Mouse (Mus musculus) lung, embryonic 16.5 days (tissue): ENCODE measurements around the gene 2810006K23Rik. TPM values are rescaled to one million over a fixed set of nuclear protein-coding genes. Genes with fewer than 3 reads are reported as not detected.

Source experiments
- ATAC-seq: fragments of 200-750 bp; cut with Nextera tagmentation; 2 replicates; pipeline ENCODE4 v1.8.0; 2017; ENCODE audit warnings: low read depth, mild to moderate bottlenecking, moderate library complexity
- H3K27ac ChIP-seq: fragments of 300-500 bp; sonication (generic); 2 replicates; pipeline ENCODE4 v1.5.1; 2014; ENCODE audit warnings: mild to moderate bottlenecking, control low read depth, low read length
- H3K27me3 ChIP-seq: fragments of 300-500 bp; sonication (generic); 2 replicates; pipeline ENCODE4 v1.6.1; 2014; ENCODE audit warnings: low read depth, low read length, mixed read lengths; ENCODE audit not compliant: control insufficient read depth, insufficient read depth
- H3K36me3 ChIP-seq: fragments of 300-500 bp; sonication (generic); 2 replicates; pipeline ENCODE4 v1.6.1; 2014; ENCODE audit warnings: low read length; ENCODE audit not compliant: control insufficient read depth, insufficient read depth
- H3K4me1 ChIP-seq: fragments of 300-500 bp; sonication (generic); replicated peaks from 2 replicates; pipeline ENCODE4 v1.6.1; 2014; ENCODE audit warnings: low read length, mixed read lengths; ENCODE audit not compliant: control insufficient read depth, insufficient read depth
- H3K4me2 ChIP-seq: fragments of 300-500 bp; sonication (generic); 2 replicates; pipeline ENCODE4 v1.6.1; 2014; ENCODE audit warnings: low read depth, low read length, control low read depth
- H3K4me3 ChIP-seq: fragments of 300-500 bp; sonication (generic); 2 replicates; pipeline ENCODE4 v1.5.1; 2014; ENCODE audit warnings: mild to moderate bottlenecking, low read length, control low read depth
- H3K9ac ChIP-seq: fragments of 300-500 bp; sonication (generic); 2 replicates; pipeline ENCODE4 v1.6.1; 2014; ENCODE audit warnings: low read length, control low read depth
- H3K9me3 ChIP-seq: fragments of 300-500 bp; sonication (generic); 2 replicates; pipeline ENCODE4 v1.6.1; 2016; ENCODE audit warnings: low read length; ENCODE audit not compliant: control insufficient read depth
- WGBS: fragments of 180-500 bp; shearing (Covaris S2); extraction: QIAGEN DNeasy Blood & Tissue Kit; methylation state at CpG from one replicate; pipeline ENCODE4 v1.1.7; 2014; 5-methylcytosine and 5-hydroxymethylcytosine counted together
- polyA plus RNA-seq: library from polyadenylated mRNA; unstranded; fragments of >200 nt; fragmentation: Nextera tagmentation; extraction: Ambion mirVana; gene quantifications from 2 replicates; pipeline ENCODE4 v1.2.1, GENCODE M21; 2015

2810006K23Rik gene
- polyA plus RNA-seq, 1 experiment from 2014 or later, result 18.1 TPM

DNA sequence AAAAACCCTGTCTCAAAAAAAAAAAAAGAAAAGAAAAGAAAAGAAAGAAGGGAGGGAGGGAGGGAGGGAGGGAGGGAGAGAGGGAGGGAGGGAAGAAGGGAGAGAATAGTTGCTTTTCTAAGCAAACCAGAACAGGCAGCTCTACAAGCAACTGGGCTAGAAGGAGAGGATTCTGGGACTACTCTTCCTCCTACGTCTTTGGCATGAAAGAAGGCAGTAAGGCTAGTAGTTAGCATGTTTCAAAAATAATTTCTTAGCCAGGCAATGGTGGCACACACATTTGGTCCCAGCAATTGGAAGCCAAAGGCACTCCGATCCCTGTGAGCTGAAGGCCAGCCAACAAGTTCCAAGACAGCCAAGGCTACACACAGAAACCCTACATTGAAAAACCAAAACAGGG is 37.9 kb downstream of the 2810006K23Rik start:
- Histone ChIP-seq H3K9me3 (no peaks in the 10 kb centered on the region), H3K4me2 (no peak overlapping the region), H3K4me3 (no peak overlapping the region), H3K4me1 (no peaks in the 10 kb centered on the region), H3K9ac (no peak overlapping the region), H3K27me3 (no peaks in the 10 kb centered on the region), H3K27ac (no peak overlapping the region), H3K36me3 (peaks cover 11% of the 10 kb centered on the region)
- no peak for ATAC-seq
- WGBS, result 94% methylated on average over 2 of the region's 2 CpGs

DNA sequence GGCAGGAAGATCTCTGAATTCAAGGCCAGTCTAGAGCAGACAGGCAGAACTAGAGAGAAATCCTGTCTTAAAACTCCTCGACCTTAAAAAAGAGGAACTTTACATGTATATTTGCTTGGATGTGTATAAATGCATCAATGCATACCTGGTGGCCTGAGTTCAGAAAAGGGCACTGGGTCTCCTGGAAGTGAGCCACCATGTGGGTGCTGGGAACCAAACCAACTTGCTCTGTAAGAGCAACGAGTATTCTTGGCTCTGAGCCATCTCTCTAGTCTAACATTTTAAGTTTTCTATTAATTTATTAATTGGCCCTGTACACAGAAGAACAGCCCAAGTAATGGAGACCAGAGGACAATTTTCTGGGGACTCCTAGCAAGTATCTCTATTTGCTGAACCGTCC is 38.8 kb downstream of the 2810006K23Rik start:
- Histone ChIP-seq H3K27ac (no peak overlapping the region), H3K4me1 (no peaks in the 10 kb centered on the region), H3K36me3 (peaks cover 15% of the 10 kb centered on the region), H3K27me3 (no peaks in the 10 kb centered on the region), H3K9ac (no peak overlapping the region), H3K9me3 (no peaks in the 10 kb centered on the region), H3K4me2 (no peak overlapping the region), H3K4me3 (no peak overlapping the region)
- ATAC-seq, result no peak
- 50% methylated on average over 3 of the region's 3 CpGs for WGBS

DNA sequence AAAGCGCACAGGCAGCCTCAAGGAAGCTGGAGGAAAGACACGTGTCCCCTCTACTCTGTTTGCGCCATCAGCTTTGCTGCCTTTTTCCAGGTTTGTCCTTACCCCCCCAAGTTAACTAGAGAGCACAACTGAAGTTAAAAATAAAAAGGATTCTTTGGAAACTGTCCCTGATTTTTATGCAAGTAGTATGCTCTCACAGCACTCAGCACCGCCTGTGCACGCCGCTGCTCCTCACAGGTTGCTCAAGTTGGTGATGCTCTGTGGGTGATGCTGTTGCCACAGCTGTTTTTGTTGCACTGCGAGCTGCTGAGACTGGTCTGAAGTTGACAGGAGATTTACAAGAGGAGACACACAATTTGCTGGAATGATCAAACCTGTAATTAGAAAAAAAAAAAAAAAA is 46.4 kb downstream of the 2810006K23Rik start:
- Histone ChIP-seq H3K9me3 (no peaks in the 10 kb centered on the region), H3K9ac (no peak overlapping the region), H3K36me3 (peaks cover 52% of the 10 kb centered on the region), H3K27me3 (no peaks in the 10 kb centered on the region), H3K4me3 (no peak overlapping the region), H3K27ac (no peak overlapping the region), H3K4me1 (no peaks in the 10 kb centered on the region), H3K4me2 (no peak overlapping the region)
- no peak for ATAC-seq
- 96% methylated on average over 7 of the region's 7 CpGs for WGBS

DNA sequence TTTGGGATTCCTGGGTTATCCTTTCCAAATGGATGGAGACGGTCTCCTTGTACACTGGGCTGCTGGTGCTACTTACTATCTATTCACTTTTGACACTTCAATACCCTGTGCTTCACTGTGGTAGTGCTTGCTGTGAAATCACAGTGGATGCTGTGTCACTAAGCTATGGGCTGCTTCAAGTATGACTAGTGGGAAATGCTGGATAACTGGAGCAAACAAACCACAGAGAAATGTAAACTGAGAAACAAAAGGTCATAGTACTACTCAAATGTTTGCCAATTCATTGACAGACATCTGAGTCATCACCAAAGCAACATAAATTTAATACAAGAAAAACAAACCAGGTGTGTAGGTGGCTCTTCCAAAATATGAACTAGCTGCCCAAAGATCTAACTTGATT is 48.5 kb downstream of the 2810006K23Rik start:
- Histone ChIP-seq H3K9ac (no peak overlapping the region), H3K9me3 (no peaks in the 10 kb centered on the region), H3K4me3 (no peak overlapping the region), H3K27ac (no peak overlapping the region), H3K27me3 (no peaks in the 10 kb centered on the region), H3K36me3 (peaks cover 53% of the 10 kb centered on the region), H3K4me1 (no peaks in the 10 kb centered on the region), H3K4me2 (no peak overlapping the region)
- 95% methylated on average over 1 of the region's 1 CpGs for WGBS
- no peak for ATAC-seq

DNA sequence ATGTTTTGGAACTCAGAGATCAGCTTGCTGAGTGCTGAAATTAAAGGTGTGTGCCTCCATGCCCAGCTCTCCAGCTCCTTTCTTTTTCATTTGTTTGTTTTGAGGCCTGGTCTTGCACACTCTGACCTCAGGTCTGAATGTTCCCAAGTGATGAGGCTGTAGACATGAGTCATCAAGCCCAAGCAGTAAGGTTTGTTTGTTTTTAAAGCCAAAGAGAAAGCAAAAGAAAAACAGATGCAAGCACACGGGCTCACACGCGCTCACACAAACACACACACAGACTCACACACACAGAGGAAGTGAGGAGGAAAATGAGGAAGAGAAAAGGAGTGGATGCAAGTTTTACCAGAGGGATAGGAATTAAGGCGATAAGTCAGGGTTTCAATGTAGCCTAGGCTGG is 49.3 kb downstream of the 2810006K23Rik start:
- H3K27me3 ChIP-seq, result no peaks in the 10 kb centered on the region
- no peaks in the 10 kb centered on the region for H3K4me1 ChIP-seq
- ATAC-seq, result no peak
- H3K4me2 ChIP-seq, result no peak overlapping the region
- no peak overlapping the region for H3K4me3 ChIP-seq
- no peaks in the 10 kb centered on the region for H3K9me3 ChIP-seq
- 90% methylated on average over 4 of the region's 4 CpGs for WGBS
- H3K36me3 ChIP-seq, result peaks cover 56% of the 10 kb centered on the region
- H3K9ac ChIP-seq, result no peak overlapping the region
- no peak overlapping the region for H3K27ac ChIP-seq

DNA sequence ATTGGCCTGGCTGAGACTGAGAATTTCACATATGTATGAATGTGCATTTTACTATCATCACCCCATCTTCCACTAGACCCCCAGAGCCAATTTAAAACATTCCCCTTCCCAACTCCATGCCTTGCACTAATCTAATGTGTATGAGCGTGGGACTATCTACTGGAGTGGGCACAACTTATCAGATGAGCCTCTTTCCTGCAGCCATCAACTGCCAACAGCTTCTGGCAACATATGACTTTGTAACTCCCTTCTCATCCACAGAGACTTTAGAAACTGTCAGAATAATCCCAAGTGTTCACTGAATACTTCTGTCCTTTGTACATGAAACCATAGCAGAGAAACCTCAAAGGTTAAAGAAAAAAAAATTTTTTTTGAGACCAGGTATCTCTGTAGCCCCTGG is 52.2 kb downstream of the 2810006K23Rik start:
- Histone ChIP-seq H3K4me2 (no peak overlapping the region), H3K36me3 (peaks cover 48% of the 10 kb centered on the region), H3K4me3 (no peak overlapping the region), H3K9ac (no peak overlapping the region), H3K9me3 (no peaks in the 10 kb centered on the region), H3K27me3 (no peaks in the 10 kb centered on the region), H3K4me1 (no peaks in the 10 kb centered on the region), H3K27ac (no peak overlapping the region)
- 79% methylated on average over 1 of the region's 1 CpGs for WGBS
- no peak for ATAC-seq

DNA sequence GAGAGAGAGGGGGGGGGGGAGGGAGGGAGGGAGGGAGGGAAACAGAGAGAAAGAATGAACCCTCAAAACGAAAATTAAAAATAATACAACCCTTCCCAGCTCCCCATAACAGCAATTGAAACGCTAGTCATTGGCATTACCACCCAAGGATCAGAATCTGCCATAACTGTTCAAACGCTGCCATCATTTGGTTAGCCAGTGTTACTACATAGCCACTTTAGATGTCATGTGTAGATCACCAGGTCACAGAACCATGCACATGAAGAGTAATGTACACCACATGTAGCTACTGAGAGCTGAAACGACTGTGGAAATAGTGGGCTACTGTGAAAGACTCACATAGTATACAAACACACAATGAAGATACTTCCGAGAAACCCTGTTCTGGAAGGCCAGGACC is 60.0 kb downstream of the 2810006K23Rik start:
- Histone ChIP-seq H3K4me1 (no peaks in the 10 kb centered on the region), H3K4me3 (no peak overlapping the region), H3K9me3 (no peaks in the 10 kb centered on the region), H3K9ac (no peak overlapping the region), H3K36me3 (peaks cover 55% of the 10 kb centered on the region), H3K4me2 (no peak overlapping the region), H3K27me3 (no peaks in the 10 kb centered on the region), H3K27ac (no peak overlapping the region)
- no peak for ATAC-seq
- 73% methylated on average over 5 of the region's 5 CpGs for WGBS

Other genes with a start within 250 kb of the 2810006K23Rik start
- gene Abcb9, start 232.3 kb upstream of the 2810006K23Rik start, polyA plus RNA-seq, result 2.7 and 3.8 TPM in 2 replicates
- gene Ogfod2, start 215.8 kb upstream of the 2810006K23Rik start, polyA plus RNA-seq, result 29.7 and 33.1 TPM in 2 replicates
- 98.8 and 99.9 TPM in 2 replicates for gene Arl6ip4, start 212.0 kb upstream of the 2810006K23Rik start, polyA plus RNA-seq
- gene Pitpnm2, start 78.3 kb upstream of the 2810006K23Rik start, polyA plus RNA-seq, result 6.6 and 9.2 TPM in 2 replicates
- 13.3 and 15.1 TPM in 2 replicates for gene Mphosph9, start 117 bp upstream of the 2810006K23Rik start, polyA plus RNA-seq
- gene Cdk2ap1, start 35.0 kb downstream of the 2810006K23Rik start, polyA plus RNA-seq, result 23.9 and 26.1 TPM in 2 replicates
- 80.8 and 81.2 TPM in 2 replicates for gene Sbno1, start 97.9 kb downstream of the 2810006K23Rik start, polyA plus RNA-seq
- gene Kmt5a, start 111.8 kb downstream of the 2810006K23Rik start, polyA plus RNA-seq, result 31.3 and 32.2 TPM in 2 replicates
- 29.4 and 32.7 TPM in 2 replicates for gene Rilpl2, start 150.3 kb downstream of the 2810006K23Rik start, polyA plus RNA-seq
- 23.0 and 25.6 TPM in 2 replicates for gene Snrnp35, start 155.0 kb downstream of the 2810006K23Rik start, polyA plus RNA-seq
- 17.1 and 18.6 TPM in 2 replicates for gene Rilpl1, start 203.3 kb downstream of the 2810006K23Rik start, polyA plus RNA-seq
- gene Tmed2, start 212.6 kb downstream of the 2810006K23Rik start, polyA plus RNA-seq, result 599 and 611 TPM in 2 replicates
- gene Ddx55, start 224.8 kb downstream of the 2810006K23Rik start, polyA plus RNA-seq, result 11.2 and 12.0 TPM in 2 replicates